Mouse (Mus musculus) limb, embryonic 12.5 days (tissue): ENCODE results near the gene Grid1. TPM values are rescaled to one million over a fixed set of nuclear protein-coding genes. Genes with fewer than 3 reads are reported as not detected.
A peak's percentile ranks its signal among the peaks of the same experiment; 100 is the strongest.

Source experiments
- ATAC-seq: fragments of 200-750 bp; cut with Nextera tagmentation; 2 replicates; pipeline ENCODE4 v1.8.0; 2017; ENCODE audit warnings: low read depth, moderate TSS enrichment; ENCODE audit not compliant: insufficient number of reproducible peaks, insufficient read depth, low FRiP score, low TSS enrichment
- H3K27ac ChIP-seq: fragments of 300-500 bp; sonication (generic); 2 replicates; pipeline ENCODE4 v1.5.1; 2016; ENCODE audit warnings: mild to moderate bottlenecking, moderate library complexity
- H3K27me3 ChIP-seq: fragments of 300-500 bp; sonication (generic); 2 replicates; pipeline ENCODE4 v1.6.1; 2016; ENCODE audit warnings: mild to moderate bottlenecking, moderate library complexity
- H3K36me3 ChIP-seq: fragments of 300-500 bp; sonication (generic); 2 replicates; pipeline ENCODE4 v1.6.1; 2016; ENCODE audit warnings: mild to moderate bottlenecking, moderate library complexity
- H3K4me1 ChIP-seq: fragments of 300-500 bp; sonication (generic); replicated peaks from 2 replicates; pipeline ENCODE4 v1.6.1; 2016
- H3K4me2 ChIP-seq: fragments of 300-500 bp; sonication (generic); 2 replicates; pipeline ENCODE4 v1.6.1; 2016; ENCODE audit warnings: mild to moderate bottlenecking, moderate library complexity
- H3K4me3 ChIP-seq: fragments of 300-500 bp; sonication (generic); replicated peaks from 2 replicates; pipeline ENCODE4 v1.5.1; 2016; ENCODE audit warnings: mild to moderate bottlenecking
- H3K9ac ChIP-seq: fragments of 300-500 bp; sonication (generic); replicated peaks from 2 replicates; pipeline ENCODE4 v1.6.1; 2016; ENCODE audit warnings: mild to moderate bottlenecking, moderate library complexity
- H3K9me3 ChIP-seq: fragments of 300-500 bp; sonication (generic); 2 replicates; pipeline ENCODE4 v1.6.1; 2016; ENCODE audit warnings: mild to moderate bottlenecking, moderate library complexity
- WGBS: fragments of 180-500 bp; shearing (Covaris S2); methylation state at CpG from one replicate; pipeline ENCODE4 v1.1.7; 2016; 5-methylcytosine and 5-hydroxymethylcytosine counted together
- polyA plus RNA-seq: library from polyadenylated mRNA; unstranded; fragments of >200 nt; fragmentation: Nextera tagmentation; extraction: Ambion mirVana; gene quantifications from 2 replicates; pipeline ENCODE4 v1.2.1, GENCODE M21; 2016

Gene Grid1
- polyA plus RNA-seq, 1 experiment from 2014 or later, result 0.24 TPM

DNA sequence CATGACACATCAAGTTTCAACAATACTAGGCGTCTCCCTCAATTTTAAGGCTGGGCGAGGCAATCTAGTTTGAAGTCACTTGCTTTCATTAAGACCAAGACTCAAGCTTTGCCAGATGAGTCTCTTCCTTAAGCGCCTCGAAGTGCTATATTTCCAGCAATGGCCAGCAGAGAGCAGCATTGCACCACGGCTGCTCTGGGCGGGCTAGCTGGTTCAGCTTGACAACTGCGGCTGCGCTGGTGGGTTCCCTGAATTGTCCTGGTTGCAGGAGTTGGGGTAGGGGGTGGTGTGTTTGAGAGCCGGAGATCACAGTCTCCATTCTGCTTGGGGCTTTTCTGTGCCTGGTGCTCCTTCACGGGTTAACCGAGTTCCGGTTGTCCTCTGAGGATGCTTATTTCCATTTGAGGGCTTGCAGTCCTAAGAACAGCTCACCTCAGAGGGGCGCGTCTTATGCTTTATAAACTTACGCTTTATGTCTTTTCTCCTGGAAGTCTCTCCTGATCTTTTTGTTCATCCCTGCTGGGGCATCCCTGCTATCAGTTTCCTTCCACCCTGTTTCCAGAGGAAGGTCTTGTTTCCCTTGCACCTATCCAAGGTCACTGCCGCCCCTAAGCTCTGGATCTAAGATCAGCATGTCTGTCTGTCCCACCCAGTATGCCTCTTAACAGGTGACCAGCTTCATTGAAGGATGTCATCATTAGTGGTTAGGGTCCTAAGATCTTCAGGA, 9.0 kb upstream of the Grid1 start:
- Histone ChIP-seq H3K9me3 (no peaks in the 10 kb centered on the region), H3K4me1 (no peaks in the 10 kb centered on the region), H3K27me3 (peaks cover 37% of the 10 kb centered on the region), H3K9ac (no peak overlapping the region), H3K27ac (no peak overlapping the region), H3K36me3 (no peaks in the 10 kb centered on the region), H3K4me2 (no peak overlapping the region), H3K4me3 (no peak overlapping the region)
- WGBS, result 20% methylated on average over 16 of the region's 16 CpGs
- no peak for ATAC-seq

DNA sequence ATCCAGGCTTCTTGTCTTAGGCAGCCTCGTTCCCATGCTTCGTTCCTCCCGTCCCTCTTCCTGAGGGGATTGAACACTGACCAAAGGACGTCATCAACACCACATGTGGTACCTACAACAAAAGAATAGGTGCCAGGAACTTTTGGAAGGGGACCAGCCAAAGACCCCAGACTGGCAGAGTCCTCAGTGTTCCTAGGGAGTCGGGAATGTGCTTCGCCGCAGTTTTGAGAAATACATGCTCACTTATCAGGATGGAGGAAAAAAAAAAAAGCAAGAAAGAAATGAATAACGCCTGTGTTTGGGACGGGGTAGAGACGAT, 8.5 kb upstream of the Grid1 start:
- no peak for ATAC-seq

DNA sequence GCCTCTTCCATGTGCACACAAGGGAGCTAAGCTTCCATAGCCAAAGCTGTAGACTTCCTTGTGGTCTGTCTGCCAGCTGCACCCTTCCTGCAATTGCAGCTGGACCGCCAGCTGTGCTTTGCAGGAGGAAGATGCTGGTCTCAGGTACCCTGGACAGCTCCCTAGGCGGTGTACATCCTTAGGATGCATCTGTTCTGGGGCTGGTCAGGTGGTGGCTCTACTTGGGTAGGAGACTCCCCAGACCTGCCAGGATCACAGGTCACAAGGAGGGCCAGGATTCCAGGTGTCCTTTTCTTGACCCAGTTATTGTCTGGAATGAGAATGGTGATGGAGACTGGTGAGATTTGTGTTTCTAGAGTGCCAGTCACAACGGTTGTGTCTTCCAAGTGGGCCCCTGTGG, 3.6 kb upstream of the Grid1 start:
- Histone ChIP-seq H3K36me3 (no peaks in the 10 kb centered on the region), H3K27me3 (peaks cover 84% of the 10 kb centered on the region), H3K4me2 (no peak overlapping the region), H3K4me1 (peaks cover 22% of the 10 kb centered on the region), H3K9ac (no peak overlapping the region), H3K4me3 (no peak overlapping the region), H3K27ac (no peak overlapping the region), H3K9me3 (no peaks in the 10 kb centered on the region)
- 35% methylated on average over 3 of the region's 3 CpGs for WGBS
- ATAC-seq, result no peak

More for the DNA sequence above, 8.5 kb upstream of the Grid1 start:
- no peak overlapping the region for H3K27ac ChIP-seq
- H3K4me3 ChIP-seq, result no peak overlapping the region
- peaks cover 42% of the 10 kb centered on the region for H3K27me3 ChIP-seq
- WGBS, result 66% methylated on average over 10 of the region's 10 CpGs
- no peak overlapping the region for H3K4me2 ChIP-seq
- H3K36me3 ChIP-seq, result no peaks in the 10 kb centered on the region
- no peaks in the 10 kb centered on the region for H3K4me1 ChIP-seq
- no peak overlapping the region for H3K9ac ChIP-seq
- no peaks in the 10 kb centered on the region for H3K9me3 ChIP-seq

DNA sequence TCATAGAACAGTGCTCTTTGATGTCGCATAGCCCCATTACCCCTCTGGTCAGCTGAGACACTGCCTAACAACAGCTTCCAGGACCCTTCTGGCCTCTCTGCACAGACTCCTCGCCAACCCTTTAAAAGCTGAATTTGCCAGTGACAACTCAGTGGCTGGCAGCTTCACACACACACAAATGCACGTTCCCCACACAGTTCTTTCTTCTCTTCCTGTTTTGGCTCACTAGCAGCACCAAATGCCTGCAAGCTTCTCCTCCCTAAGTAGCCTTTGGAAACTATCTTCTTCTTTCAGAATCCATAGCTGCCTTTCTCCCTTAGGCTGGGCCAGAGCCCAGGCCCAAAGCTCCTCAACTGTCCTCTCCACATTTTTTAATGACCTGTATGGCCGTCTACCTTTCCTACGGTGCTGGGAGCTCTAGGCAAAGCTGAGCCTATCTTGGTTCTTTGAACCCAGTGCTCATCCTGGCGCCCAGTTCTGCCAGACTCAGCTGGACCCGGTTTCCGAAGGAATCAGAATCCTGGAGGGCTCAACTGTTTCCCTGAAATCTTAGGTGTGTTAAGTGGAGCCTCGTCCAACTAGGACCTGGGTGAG, 1.4 kb upstream of the Grid1 start:
- Histone ChIP-seq H3K36me3 (no peaks in the 10 kb centered on the region), H3K4me1 (peaks cover 30% of the 10 kb centered on the region), H3K9ac (no peak overlapping the region), H3K27ac (no peak overlapping the region), H3K9me3 (no peaks in the 10 kb centered on the region), H3K4me3 (peak overlapping the region; percentile 53; the same call in 1 of the 2 replicates), H3K27me3 (peaks cover 96% of the 10 kb centered on the region), H3K4me2 (no peak overlapping the region)
- ATAC-seq, result no peak
- WGBS, result 3% methylated on average over 9 of the region's 9 CpGs

DNA sequence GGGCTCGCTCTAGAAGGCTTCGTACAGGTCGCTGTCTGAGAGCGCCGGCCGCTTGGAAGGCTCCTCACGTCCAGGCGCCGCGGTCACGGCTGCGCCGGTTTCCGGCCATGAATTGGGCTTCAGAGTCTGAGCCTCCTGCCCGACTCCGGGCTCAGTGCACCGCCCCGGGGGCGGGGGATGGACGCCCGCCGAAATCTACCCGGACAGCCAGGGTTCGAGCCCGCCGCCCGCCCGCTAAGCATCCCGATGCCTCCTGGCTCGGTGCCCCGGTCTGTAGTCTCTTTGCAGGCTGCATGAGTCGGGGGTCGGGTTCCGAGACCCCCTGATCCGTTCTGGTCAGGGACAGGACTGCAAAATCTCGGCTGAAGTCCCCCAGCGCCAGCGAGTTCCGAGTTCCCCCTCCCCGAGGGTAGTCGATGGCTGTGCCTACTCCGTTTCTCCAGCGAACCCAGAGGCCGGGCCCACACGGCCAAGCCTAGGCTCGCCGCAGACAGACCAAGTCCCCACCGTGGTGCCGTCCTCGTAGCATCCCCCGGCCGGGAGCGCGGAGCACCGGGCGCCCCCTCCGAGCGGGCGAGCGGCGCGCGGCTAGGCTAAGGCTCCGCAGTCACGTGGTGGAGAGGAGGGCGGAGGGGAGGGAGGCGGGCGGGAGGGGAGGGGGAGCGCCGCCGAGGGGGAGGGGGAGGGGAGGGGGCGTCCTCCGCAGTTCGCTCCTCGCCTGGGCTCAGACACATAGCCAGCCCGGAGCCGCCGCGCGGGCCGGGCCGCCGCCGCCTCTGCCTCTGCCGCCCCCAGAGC, 588 bp upstream of the Grid1 start:
- WGBS, result 2% methylated on average over 61 of the region's 85 CpGs
- Histone ChIP-seq H3K27me3 (peaks cover 99% of the 10 kb centered on the region), H3K9ac (peak overlapping the region; percentile 35), H3K4me1 (peaks cover 30% of the 10 kb centered on the region), H3K4me3 (peak overlapping the region; percentile 53), H3K36me3 (no peaks in the 10 kb centered on the region), H3K4me2 (peak overlapping the region; percentile 84), H3K27ac (no peak overlapping the region), H3K9me3 (no peaks in the 10 kb centered on the region)
- peak; percentile 73 for ATAC-seq

DNA sequence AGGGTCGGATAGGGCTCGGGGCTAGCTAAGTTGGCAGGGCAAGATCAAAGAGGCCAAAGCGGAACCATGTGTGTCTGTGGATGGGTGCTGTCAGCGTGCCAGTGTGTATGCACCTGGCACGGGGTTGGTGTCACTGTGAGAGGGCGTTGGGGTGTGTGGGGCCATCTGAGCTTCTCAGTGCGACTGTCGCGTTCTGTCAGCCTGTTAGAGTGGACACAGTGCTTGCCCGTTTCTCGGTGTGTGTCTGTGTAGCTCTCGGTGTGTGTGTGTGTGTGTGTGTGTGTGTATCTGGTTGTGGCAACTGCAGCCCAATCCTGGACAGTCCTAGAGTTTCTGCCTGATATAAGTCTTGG, 721 bp downstream of the Grid1 start:
- Histone ChIP-seq H3K4me3 (peak overlapping the region; percentile 53), H3K4me1 (peaks cover 30% of the 10 kb centered on the region), H3K9me3 (no peaks in the 10 kb centered on the region), H3K27ac (no peak overlapping the region), H3K36me3 (no peaks in the 10 kb centered on the region), H3K27me3 (peaks cover 93% of the 10 kb centered on the region), H3K4me2 (peak overlapping the region; percentile 84), H3K9ac (peak overlapping the region; percentile 35; the same call in 1 of the 2 replicates)
- under 1% methylated on average over 12 of the region's 12 CpGs for WGBS
- no peak for ATAC-seq

DNA sequence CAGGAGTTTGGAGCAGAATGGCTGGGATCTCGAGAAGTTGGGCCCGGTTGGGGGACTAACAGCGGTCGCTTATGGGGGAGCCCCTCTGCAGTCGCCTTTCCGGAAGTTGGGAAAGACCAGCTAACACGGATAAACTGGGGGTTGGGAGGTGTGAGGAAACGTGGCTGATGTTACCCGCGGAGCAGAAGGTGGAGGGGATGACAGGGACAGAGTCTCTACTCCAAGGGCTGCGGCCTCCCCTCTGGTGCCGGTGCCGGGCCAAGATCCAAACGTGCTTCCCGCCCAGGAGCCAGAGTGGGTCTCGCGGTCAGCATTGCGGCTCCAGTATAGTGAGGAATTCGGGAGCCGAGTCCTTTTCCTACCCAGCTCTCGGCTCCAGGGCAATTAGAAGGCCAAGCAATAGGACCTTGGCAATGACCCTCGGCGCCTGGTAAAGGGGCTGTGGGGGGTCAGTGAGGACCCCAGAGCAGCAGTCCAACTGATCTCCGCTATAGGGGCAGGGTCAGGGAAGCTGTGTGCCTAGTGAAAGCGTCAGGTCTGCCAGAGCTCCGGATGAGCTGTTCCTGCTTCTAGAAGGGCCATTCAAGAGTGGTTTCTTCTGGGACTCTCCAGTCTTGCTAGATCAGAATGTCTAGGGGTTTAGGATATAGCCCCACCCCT, 1.4 kb downstream of the Grid1 start:
- no peak for ATAC-seq
- H3K27me3 ChIP-seq, result peaks cover 92% of the 10 kb centered on the region
- peak overlapping the region; percentile 84 for H3K4me2 ChIP-seq
- no peak overlapping the region for H3K9ac ChIP-seq
- peaks cover 30% of the 10 kb centered on the region for H3K4me1 ChIP-seq
- H3K36me3 ChIP-seq, result no peaks in the 10 kb centered on the region
- peak overlapping the region; percentile 53 for H3K4me3 ChIP-seq
- no peaks in the 10 kb centered on the region for H3K9me3 ChIP-seq
- H3K27ac ChIP-seq, result no peak overlapping the region
- 2% methylated on average over 26 of the region's 26 CpGs for WGBS

DNA sequence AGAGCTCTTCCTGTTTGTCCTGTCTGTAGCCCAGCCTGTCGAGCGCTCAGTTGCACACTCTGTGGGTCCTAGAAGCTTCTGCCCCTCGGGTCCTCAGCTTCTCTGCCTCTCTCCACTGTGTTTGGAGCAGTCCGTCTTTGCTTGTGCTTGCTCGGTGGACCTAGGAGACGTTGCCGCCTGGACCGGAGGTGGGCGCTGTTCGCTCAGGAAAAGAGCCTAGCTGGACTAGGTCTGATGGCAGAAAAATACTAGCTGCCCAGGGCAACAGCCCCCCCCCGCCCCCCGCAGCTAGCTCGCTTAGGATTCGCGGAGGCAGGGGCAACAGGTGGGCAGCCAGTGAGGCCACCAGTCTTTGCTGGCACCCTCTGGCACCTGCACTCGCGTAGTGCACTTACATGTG, 3.2 kb downstream of the Grid1 start:
- 3% methylated on average over 17 of the region's 17 CpGs for WGBS
- Histone ChIP-seq H3K27ac (no peak overlapping the region), H3K4me2 (peak overlapping the region; percentile 48), H3K27me3 (peaks cover 74% of the 10 kb centered on the region), H3K9me3 (no peaks in the 10 kb centered on the region), H3K36me3 (no peaks in the 10 kb centered on the region), H3K4me3 (peak overlapping the region; percentile 20), H3K9ac (no peak overlapping the region), H3K4me1 (peaks cover 30% of the 10 kb centered on the region)
- no peak for ATAC-seq

DNA sequence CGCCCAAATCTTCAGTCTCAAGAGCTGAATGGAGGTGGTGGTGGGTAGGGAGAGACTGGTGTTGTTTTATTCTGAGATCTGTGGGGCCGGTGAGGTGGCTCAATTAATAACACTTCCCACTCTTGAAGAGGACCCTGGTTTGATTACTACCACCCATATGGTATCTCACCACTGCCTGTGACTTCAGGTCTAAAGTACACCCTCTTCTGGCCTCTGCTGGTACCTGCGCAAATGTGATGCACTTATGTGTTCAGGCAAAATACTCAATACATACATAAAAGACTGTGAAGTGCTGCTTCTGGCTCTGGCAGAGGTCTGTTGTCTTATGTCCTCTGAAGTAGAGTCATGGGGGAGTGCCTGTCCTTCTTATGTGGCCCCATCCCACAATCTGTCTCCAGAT, 4.3 kb downstream of the Grid1 start:
- no peak overlapping the region for H3K9ac ChIP-seq
- H3K4me1 ChIP-seq, result peaks cover 25% of the 10 kb centered on the region
- no peak overlapping the region for H3K27ac ChIP-seq
- no peak overlapping the region for H3K4me3 ChIP-seq
- no peaks in the 10 kb centered on the region for H3K36me3 ChIP-seq
- no peak overlapping the region for H3K4me2 ChIP-seq
- 75% methylated on average over 3 of the region's 3 CpGs for WGBS
- no peak for ATAC-seq
- H3K27me3 ChIP-seq, result peaks cover 70% of the 10 kb centered on the region
- H3K9me3 ChIP-seq, result no peaks in the 10 kb centered on the region

DNA sequence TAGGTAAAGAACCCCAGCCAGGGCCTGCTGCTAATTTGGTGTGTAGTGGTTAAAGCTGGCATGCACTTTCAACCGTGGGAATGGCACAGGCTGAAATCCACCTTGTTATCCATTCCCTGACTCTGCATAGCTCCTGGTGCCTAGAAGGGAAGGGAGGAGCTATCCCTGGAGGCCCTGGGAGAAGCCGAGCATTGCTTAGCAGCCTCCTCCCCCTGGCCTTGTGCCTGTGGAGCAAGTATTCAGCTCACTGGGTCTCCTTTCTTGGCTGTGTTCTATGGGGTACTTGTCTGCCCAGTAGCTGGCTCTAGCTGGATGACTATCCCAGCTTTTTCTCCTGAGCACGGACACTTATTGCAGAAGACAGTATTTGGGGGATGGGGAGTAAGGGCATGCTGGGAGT, 6.0 kb downstream of the Grid1 start:
- peaks cover 53% of the 10 kb centered on the region for H3K27me3 ChIP-seq
- ATAC-seq, result no peak
- no peaks in the 10 kb centered on the region for H3K36me3 ChIP-seq
- no peaks in the 10 kb centered on the region for H3K9me3 ChIP-seq
- no peak overlapping the region for H3K27ac ChIP-seq
- no peak overlapping the region for H3K4me2 ChIP-seq
- peaks cover 10% of the 10 kb centered on the region for H3K4me1 ChIP-seq
- 38% methylated on average over 3 of the region's 3 CpGs for WGBS
- H3K9ac ChIP-seq, result no peak overlapping the region
- no peak overlapping the region for H3K4me3 ChIP-seq

DNA sequence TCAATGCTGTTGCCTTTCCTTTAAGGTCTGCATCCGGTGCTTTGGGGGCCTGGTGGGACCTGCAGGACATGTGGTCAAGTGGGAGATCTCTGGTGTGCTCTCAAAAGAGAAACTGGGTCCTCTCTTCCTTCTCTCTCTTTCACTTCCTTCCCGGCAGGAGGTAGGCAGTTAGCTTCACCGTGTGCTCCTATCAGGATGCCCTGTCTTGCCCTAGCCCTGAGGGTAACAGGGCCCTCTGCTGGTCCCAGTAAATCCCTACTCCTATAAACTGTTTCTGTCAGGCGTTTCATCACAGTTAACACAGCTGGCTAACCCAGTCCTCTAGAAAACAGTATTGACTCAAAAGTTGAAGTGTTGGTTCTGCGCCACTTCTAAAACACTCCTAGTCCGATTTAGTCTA, 9.9 kb downstream of the Grid1 start:
- Histone ChIP-seq H3K27me3 (peaks cover 14% of the 10 kb centered on the region), H3K4me2 (no peak overlapping the region), H3K4me1 (no peaks in the 10 kb centered on the region), H3K9me3 (no peaks in the 10 kb centered on the region), H3K4me3 (no peak overlapping the region), H3K9ac (no peak overlapping the region), H3K36me3 (no peaks in the 10 kb centered on the region), H3K27ac (no peak overlapping the region)
- ATAC-seq, result no peak
- WGBS, result 60% methylated on average over 6 of the region's 6 CpGs
